Mouse (Mus musculus): Measurements from ENCODE around the gene Bcdin3d. TPM values are rescaled to one million over a fixed set of nuclear protein-coding genes. Genes with fewer than 3 reads are reported as not detected.

The Bcdin3d gene
- 7.7 and 8.2 TPM in 2 replicates for polyA plus RNA-seq (2015; fragmentation: Nextera tagmentation; extraction: Ambion mirVana)

DNA sequence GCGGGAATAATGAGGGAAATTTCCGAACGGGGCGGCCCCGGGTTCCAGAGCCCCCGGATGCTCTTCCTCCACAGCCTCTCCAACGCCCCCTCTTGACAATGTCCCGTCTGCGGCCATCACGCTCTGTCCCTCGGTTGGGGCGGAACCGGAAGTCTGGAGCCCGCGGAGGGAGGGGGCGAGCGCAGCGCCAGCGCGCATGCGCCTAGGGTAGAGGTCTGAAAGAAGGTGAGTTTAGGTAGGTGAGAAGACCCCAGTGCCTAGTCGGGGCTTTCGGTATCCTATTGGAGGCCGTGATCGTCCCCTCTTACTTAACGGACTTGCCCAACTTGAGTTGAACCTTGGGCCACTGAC, at the start of gene Bcdin3d:
TSS of gene Bcdin3d (minus strand) at position 155 of the 351 bp plus-strand sequence.

DNA sequence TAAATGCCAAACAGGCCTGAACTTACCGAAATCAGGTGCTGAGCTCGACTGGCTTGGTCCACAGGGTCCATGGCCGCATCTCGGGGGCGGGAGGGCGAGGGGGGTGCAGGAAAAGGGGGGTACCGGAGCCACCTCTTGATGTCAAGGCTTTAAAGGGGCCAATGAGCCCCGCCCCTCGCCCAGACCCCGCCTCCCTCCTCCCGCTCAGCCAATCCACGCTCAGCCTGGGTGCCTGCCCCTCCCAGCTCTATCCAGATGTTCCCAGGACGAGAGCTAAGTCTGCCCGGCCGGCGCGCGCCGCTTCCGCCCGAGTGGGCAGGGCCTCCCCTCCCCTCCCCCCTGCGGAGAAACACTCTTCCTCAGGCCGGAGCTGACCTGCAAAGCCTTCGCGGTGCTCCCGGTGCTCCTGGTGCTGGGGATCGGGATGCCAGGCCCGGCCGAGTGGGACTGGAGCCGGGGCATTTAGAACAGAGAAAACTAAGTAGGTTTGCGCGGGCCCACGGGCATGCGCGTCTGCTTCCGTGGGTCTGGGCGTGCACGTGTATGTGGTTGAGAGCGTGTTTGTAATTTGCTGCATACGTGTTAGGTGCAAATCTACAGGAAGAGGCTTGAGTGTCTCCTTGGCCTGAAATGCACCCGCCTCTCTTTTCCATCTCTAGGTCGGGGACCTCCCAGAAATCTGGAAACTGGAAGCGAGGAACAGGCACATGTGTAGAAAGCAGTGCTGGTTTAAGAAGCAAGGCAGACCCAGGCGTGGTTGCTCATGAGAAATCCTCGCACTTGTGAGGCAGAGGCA, 16.7 kb downstream of the Bcdin3d start, which contains the start of gene Nckap5l:
TSS of gene Nckap5l (minus strand) at position 143 of the 796 bp plus-strand sequence.

Other genes with a start within 250 kb of the Bcdin3d start
- gene Kcnh3, start 249.9 kb downstream of the Bcdin3d start, polyA plus RNA-seq (2015; fragmentation: Nextera tagmentation; extraction: Ambion mirVana): 0.50 and 0.59 TPM in 2 replicates
- gene Mcrs1, start 222.8 kb downstream of the Bcdin3d start, polyA plus RNA-seq (2015; fragmentation: Nextera tagmentation; extraction: Ambion mirVana): 66.4 and 69.8 TPM in 2 replicates
- gene Prpf40b, start 179.6 kb downstream of the Bcdin3d start, polyA plus RNA-seq (2015; fragmentation: Nextera tagmentation; extraction: Ambion mirVana): 11.2 and 16.8 TPM in 2 replicates
- 0.05 TPM in 1 of 2 replicates, not detected in the other for gene Fam186b, start 178.8 kb downstream of the Bcdin3d start, polyA plus RNA-seq (2015; fragmentation: Nextera tagmentation; extraction: Ambion mirVana)
- gene Fmnl3, start 104.2 kb downstream of the Bcdin3d start, polyA plus RNA-seq (2015; fragmentation: Nextera tagmentation; extraction: Ambion mirVana): 7.0 and 9.0 TPM in 2 replicates
- 228 and 262 TPM in 2 replicates for gene Tmbim6, start 81.8 kb downstream of the Bcdin3d start, polyA plus RNA-seq (2015; fragmentation: Nextera tagmentation; extraction: Ambion mirVana)
- 1.4 and 2.2 TPM in 2 replicates for gene Nckap5l, start 17.0 kb downstream of the Bcdin3d start, polyA plus RNA-seq (2015; fragmentation: Nextera tagmentation; extraction: Ambion mirVana)
- gene Faim2, start 53.4 kb upstream of the Bcdin3d start, polyA plus RNA-seq (2015; fragmentation: Nextera tagmentation; extraction: Ambion mirVana): 0.13 TPM in 1 of 2 replicates, not detected in the other
- not detected in 2 replicates for gene Aqp2, start 104.3 kb upstream of the Bcdin3d start, polyA plus RNA-seq (2015; fragmentation: Nextera tagmentation; extraction: Ambion mirVana)
- 0.17 and 0.29 TPM in 2 replicates for gene Aqp5, start 116.1 kb upstream of the Bcdin3d start, polyA plus RNA-seq (2015; fragmentation: Nextera tagmentation; extraction: Ambion mirVana)
- not detected in 2 replicates for gene Aqp6, start 126.7 kb upstream of the Bcdin3d start, polyA plus RNA-seq (2015; fragmentation: Nextera tagmentation; extraction: Ambion mirVana)
- gene Racgap1, start 176.9 kb upstream of the Bcdin3d start, polyA plus RNA-seq (2015; fragmentation: Nextera tagmentation; extraction: Ambion mirVana): 70.4 and 74.5 TPM in 2 replicates
- gene Asic1, start 195.6 kb upstream of the Bcdin3d start, polyA plus RNA-seq (2015; fragmentation: Nextera tagmentation; extraction: Ambion mirVana): 0.25 and 0.52 TPM in 2 replicates
- 11.6 and 14.5 TPM in 2 replicates for gene Smarcd1, start 227.4 kb upstream of the Bcdin3d start, polyA plus RNA-seq (2015; fragmentation: Nextera tagmentation; extraction: Ambion mirVana)
- gene Gm17349, start 230.8 kb upstream of the Bcdin3d start, polyA plus RNA-seq (2015; fragmentation: Nextera tagmentation; extraction: Ambion mirVana): not detected in 2 replicates
- 0.19 and 0.33 TPM in 2 replicates for gene Gpd1, start 242.8 kb upstream of the Bcdin3d start, polyA plus RNA-seq (2015; fragmentation: Nextera tagmentation; extraction: Ambion mirVana)